Comparison of ENCODE assay signal across 15 mouse cellular contexts in genomic region chr16:11046437-11046836, GRCm38 (mm10). TPM values are rescaled to one million over a fixed set of nuclear protein-coding genes. Genes with fewer than 3 reads are reported as not detected.
DNase-seq lines count a peak whose midpoint lies in the region; ATAC-seq and TF ChIP-seq lines count a peak whose summit lies in the region.
"Had no signal": no experiment of that assay in that cellular context is flagged by ENCODE, and none has a peak within 500 bp of the region (broad histone marks: within the 10 kb centered on the region; RNA-seq: fewer than 3 reads in every experiment).

No protein-coding gene starts in this region.

- peak overlapping the region; percentile 31 for H3K4me2 ChIP-seq in lung, embryonic 14.5 days
- H3K4me2 ChIP-seq in heart, embryonic 12.5 days, result peak overlapping the region; percentile 3; the same call in 1 of the 2 replicates
- H3K4me2 ChIP-seq in kidney, postnatal 0 days (ENCODE audit: low read length), result no peak overlapping the region
- H3K4me2 ChIP-seq in stomach, embryonic 15.5 days, result no peak overlapping the region
- no peak overlapping the region for H3K4me2 ChIP-seq in intestine, embryonic 15.5 days (replicated peaks)
- H3K4me2 ChIP-seq: embryonic facial prominence, embryonic 15.5 days; midbrain, embryonic 11.5 days; neural tube, embryonic 12.5 days had no signal

- 65% methylated on average over 7 of the region's 7 CpGs for WGBS in lung, embryonic 14.5 days
- 60% methylated on average over 7 of the region's 7 CpGs for WGBS in heart, embryonic 12.5 days
- 83% methylated on average over 7 of the region's 7 CpGs for WGBS in kidney, postnatal 0 days
- WGBS in stomach, embryonic 15.5 days, result 84% methylated on average over 7 of the region's 7 CpGs
- 77% methylated on average over 7 of the region's 7 CpGs for WGBS in intestine, embryonic 15.5 days

- H3K27ac ChIP-seq in lung, embryonic 14.5 days (ENCODE audit: low read depth), result no peak overlapping the region
- peak overlapping the region; percentile 86 for H3K27ac ChIP-seq in heart, embryonic 12.5 days (ENCODE audit: poor library complexity, severe bottlenecking)
- H3K27ac ChIP-seq in kidney, postnatal 0 days, result no peak overlapping the region
- H3K27ac ChIP-seq in stomach, embryonic 15.5 days, result no peak overlapping the region
- H3K27ac ChIP-seq in intestine, embryonic 15.5 days, result no peak overlapping the region
- H3K27ac ChIP-seq: embryonic facial prominence, embryonic 15.5 days; neural tube, embryonic 12.5 days had no signal

- H3K9ac ChIP-seq in lung, embryonic 14.5 days, result no peak overlapping the region
- H3K9ac ChIP-seq in heart, embryonic 12.5 days, result no peak overlapping the region
- no peak overlapping the region for H3K9ac ChIP-seq in kidney, postnatal 0 days (ENCODE audit: low read depth, low read length)
- H3K9ac ChIP-seq in stomach, embryonic 15.5 days, result no peak overlapping the region
- no peak overlapping the region for H3K9ac ChIP-seq in intestine, embryonic 15.5 days
- H3K9ac ChIP-seq: embryonic facial prominence, embryonic 15.5 days; neural tube, embryonic 12.5 days had no signal

- no peaks in the 10 kb centered on the region for H3K9me3 ChIP-seq in lung, embryonic 14.5 days (ENCODE audit: low read depth, low read length)
- no peaks in the 10 kb centered on the region for H3K9me3 ChIP-seq in heart, embryonic 12.5 days (replicated peaks)
- no peaks in the 10 kb centered on the region for H3K9me3 ChIP-seq in kidney, postnatal 0 days (replicated peaks; ENCODE audit: low read length)
- no peaks in the 10 kb centered on the region for H3K9me3 ChIP-seq in stomach, embryonic 15.5 days
- no peaks in the 10 kb centered on the region for H3K9me3 ChIP-seq in intestine, embryonic 15.5 days
- H3K9me3 ChIP-seq: embryonic facial prominence, embryonic 15.5 days; neural tube, embryonic 12.5 days had no signal

- H3K36me3 ChIP-seq in lung, embryonic 14.5 days (ENCODE audit: insufficient read depth), result no peaks in the 10 kb centered on the region
- no peaks in the 10 kb centered on the region for H3K36me3 ChIP-seq in heart, embryonic 12.5 days
- H3K36me3 ChIP-seq in kidney, postnatal 0 days (ENCODE audit: insufficient read depth, low read length), result no peaks in the 10 kb centered on the region
- H3K36me3 ChIP-seq in stomach, embryonic 15.5 days, result no peaks in the 10 kb centered on the region
- no peaks in the 10 kb centered on the region for H3K36me3 ChIP-seq in intestine, embryonic 15.5 days
- H3K36me3 ChIP-seq: embryonic facial prominence, embryonic 15.5 days; neural tube, embryonic 12.5 days had no signal

- TF ChIP-seq CTCF in lung, embryonic 14.5 days (IDR thresholded peaks at IDR 0.05; ENCODE audit: low read depth), result no peak
- TF ChIP-seq CTCF in kidney, postnatal 0 days (IDR thresholded peaks at IDR 0.05; ENCODE audit: low read depth), result no peak

- H3K4me1 ChIP-seq in lung, embryonic 14.5 days (ENCODE audit: insufficient read depth), result no peaks in the 10 kb centered on the region
- peaks cover 19% of the 10 kb centered on the region for H3K4me1 ChIP-seq in heart, embryonic 12.5 days (replicated peaks)
- no peaks in the 10 kb centered on the region for H3K4me1 ChIP-seq in kidney, postnatal 0 days (replicated peaks; ENCODE audit: insufficient read depth, low read length)
- no peaks in the 10 kb centered on the region for H3K4me1 ChIP-seq in stomach, embryonic 15.5 days
- H3K4me1 ChIP-seq in intestine, embryonic 15.5 days (replicated peaks), result no peaks in the 10 kb centered on the region
- H3K4me1 ChIP-seq: neural tube, embryonic 12.5 days had no signal

- no peaks in the 10 kb centered on the region for H3K27me3 ChIP-seq in lung, embryonic 14.5 days (ENCODE audit: insufficient read depth, low read length)
- no peaks in the 10 kb centered on the region for H3K27me3 ChIP-seq in heart, embryonic 12.5 days (replicated peaks)
- H3K27me3 ChIP-seq in kidney, postnatal 0 days (ENCODE audit: insufficient read depth, low read length), result no peaks in the 10 kb centered on the region
- H3K27me3 ChIP-seq in stomach, embryonic 15.5 days (replicated peaks), result no peaks in the 10 kb centered on the region
- H3K27me3 ChIP-seq in intestine, embryonic 15.5 days (replicated peaks), result no peaks in the 10 kb centered on the region
- H3K27me3 ChIP-seq: embryonic facial prominence, embryonic 15.5 days; neural tube, embryonic 12.5 days had no signal

- no peak overlapping the region for H3K4me3 ChIP-seq in lung, embryonic 14.5 days (ENCODE audit: low read depth, low read length)
- H3K4me3 ChIP-seq in heart, embryonic 12.5 days, result no peak overlapping the region
- H3K4me3 ChIP-seq in kidney, postnatal 0 days (replicated peaks; ENCODE audit: low read depth, low read length), result no peak overlapping the region
- no peak overlapping the region for H3K4me3 ChIP-seq in stomach, embryonic 15.5 days (replicated peaks)
- H3K4me3 ChIP-seq in intestine, embryonic 15.5 days (replicated peaks), result no peak overlapping the region
- H3K4me3 ChIP-seq: embryonic facial prominence, embryonic 15.5 days; neural tube, embryonic 12.5 days had no signal

- peak; percentile 44; the same call in 1 of the 2 replicates for ATAC-seq in lung, embryonic 14.5 days (ENCODE audit: insufficient read depth)
- ATAC-seq in heart, embryonic 12.5 days (ENCODE audit: insufficient number of reproducible peaks, low FRiP score), result peak; percentile 86
- ATAC-seq in kidney, postnatal 0 days (replicated peaks; ENCODE audit: low FRiP score, low read depth), result peak; percentile 43; the same call in 1 of the 2 replicates
- 0 out of 2 replicates have a peak, but pooled peaks have one; percentile 31 for ATAC-seq in stomach, embryonic 15.5 days (ENCODE audit: insufficient read depth, low FRiP score, low read depth)
- no peak for ATAC-seq in intestine, embryonic 15.5 days
- ATAC-seq: forebrain, embryonic 16.5 days; intestine, postnatal 0 days had no signal

- peak; percentile 19 for DNase-seq in lung, embryonic 14.5 days
- no peak for DNase-seq in lung, adult 18-20 months
- peak; percentile 9 for DNase-seq in kidney, postnatal 0 days (ENCODE audit: low spot score)
- no peak for DNase-seq in cerebellum, adult 8-10 months
- no peak for DNase-seq in spleen, postnatal 4 days (ENCODE audit: low spot score in 2 of 2)
- DNase-seq: cerebellum, adult 9-10 months; right cerebral cortex, adult 18-20 months had no signal

RNA-seq across cellular contexts. Expression of gene Snn, which starts 14.3 kb away (rescaled TPM):
- polyA plus RNA-seq in lung, embryonic 14.5 days (2014; fragmentation: Nextera tagmentation; extraction: Ambion mirVana), result 56.7 and 57.7 TPM in 2 replicates
- polyA plus RNA-seq in heart, embryonic 12.5 days (2016; fragmentation: Nextera tagmentation; extraction: Ambion mirVana), result 38.7 and 39.4 TPM in 2 replicates
- 31.0 and 32.9 TPM in 2 replicates for polyA plus RNA-seq in kidney, postnatal 0 days (2015; fragmentation: Nextera tagmentation; extraction: Ambion mirVana)
- polyA plus RNA-seq in stomach, embryonic 15.5 days (2015; fragmentation: Nextera tagmentation; extraction: Ambion mirVana), result 28.8 and 30.0 TPM in 2 replicates
- polyA plus RNA-seq in intestine, embryonic 15.5 days (2015; fragmentation: Nextera tagmentation; extraction: Ambion mirVana), result 22.6 and 23.2 TPM in 2 replicates

RNA-seq across cellular contexts. Expression of gene Litaf, which starts 19.5 kb away (rescaled TPM):
- 112 and 116 TPM in 2 replicates for polyA plus RNA-seq in lung, embryonic 14.5 days (2014; fragmentation: Nextera tagmentation; extraction: Ambion mirVana)
- polyA plus RNA-seq in heart, embryonic 12.5 days (2016; fragmentation: Nextera tagmentation; extraction: Ambion mirVana), result 63.6 and 64.5 TPM in 2 replicates
- 137 and 145 TPM in 2 replicates for polyA plus RNA-seq in kidney, postnatal 0 days (2015; fragmentation: Nextera tagmentation; extraction: Ambion mirVana)
- 96.0 and 100 TPM in 2 replicates for polyA plus RNA-seq in stomach, embryonic 15.5 days (2015; fragmentation: Nextera tagmentation; extraction: Ambion mirVana)
- 99.1 and 103 TPM in 2 replicates for polyA plus RNA-seq in intestine, embryonic 15.5 days (2015; fragmentation: Nextera tagmentation; extraction: Ambion mirVana)

Comparison
In these comparisons a context has a peak if more than half of its experiments do, and no peak if none do; other contexts are left out.
1. DNase-seq: peak in lung, embryonic 14.5 days (single experiment) and kidney, postnatal 0 days (single experiment); none in lung, adult 18-20 months (0 of 2), cerebellum, adult 8-10 months (single experiment) and spleen, postnatal 4 days (0 of 2).
2. H3K4me2 ChIP-seq: peak in lung, embryonic 14.5 days (single experiment) and heart, embryonic 12.5 days (single experiment); none in kidney, postnatal 0 days (single experiment), stomach, embryonic 15.5 days (single experiment) and intestine, embryonic 15.5 days (single experiment).